Mouse (Mus musculus): ENCODE results near the gene Tapbpl. TPM values are rescaled to one million over a fixed set of nuclear protein-coding genes. Genes with fewer than 3 reads are reported as not detected.
"Not testable (repeated sequence)": the region's sequence is repeated elsewhere in the genome, so short reads cannot be mapped to it uniquely, and the experiment has no call there.

The Tapbpl gene
- 1 to 10 TPM; 4.1 to 4.4 TPM for total RNA-seq (2021)
- long read RNA-seq, partial matches to known transcripts, result 1 of 5 reads
- long read RNA-seq, other reads (novel, unspliced or antisense), result 0 of 5 reads

- peak; percentile 35 to 62 for DNase-seq (ENCODE audit: low spot score in 2 of 2)
Observed at GRCm38 (mm10) chr6:125231117-125232044, at the start of gene Tapbpl. Gene Tapbpl, minus strand, starts transcription at chr6:125231860.

DNA sequence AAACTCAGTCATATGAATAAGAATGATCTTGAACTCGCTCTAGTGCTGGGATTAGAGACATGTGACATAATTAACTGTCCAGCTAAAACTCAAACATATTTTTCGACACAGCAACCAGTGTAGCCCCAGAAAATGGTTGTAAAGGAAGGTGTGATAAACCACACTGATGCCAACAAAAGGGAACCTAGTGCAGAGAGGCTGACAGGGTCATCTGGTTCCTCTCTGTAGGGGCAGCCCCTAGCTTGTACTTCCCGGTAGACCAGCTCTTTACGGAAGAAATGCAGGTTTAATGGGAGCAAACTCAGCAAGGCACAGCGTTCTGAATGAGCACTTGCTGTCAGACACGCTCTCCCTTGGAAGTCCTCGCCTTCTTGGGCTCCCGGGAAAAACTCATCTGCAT is 48.1 kb upstream of the Tapbpl start:
- DNase-seq (ENCODE audit: low spot score in 2 of 2), result no peak

DNA sequence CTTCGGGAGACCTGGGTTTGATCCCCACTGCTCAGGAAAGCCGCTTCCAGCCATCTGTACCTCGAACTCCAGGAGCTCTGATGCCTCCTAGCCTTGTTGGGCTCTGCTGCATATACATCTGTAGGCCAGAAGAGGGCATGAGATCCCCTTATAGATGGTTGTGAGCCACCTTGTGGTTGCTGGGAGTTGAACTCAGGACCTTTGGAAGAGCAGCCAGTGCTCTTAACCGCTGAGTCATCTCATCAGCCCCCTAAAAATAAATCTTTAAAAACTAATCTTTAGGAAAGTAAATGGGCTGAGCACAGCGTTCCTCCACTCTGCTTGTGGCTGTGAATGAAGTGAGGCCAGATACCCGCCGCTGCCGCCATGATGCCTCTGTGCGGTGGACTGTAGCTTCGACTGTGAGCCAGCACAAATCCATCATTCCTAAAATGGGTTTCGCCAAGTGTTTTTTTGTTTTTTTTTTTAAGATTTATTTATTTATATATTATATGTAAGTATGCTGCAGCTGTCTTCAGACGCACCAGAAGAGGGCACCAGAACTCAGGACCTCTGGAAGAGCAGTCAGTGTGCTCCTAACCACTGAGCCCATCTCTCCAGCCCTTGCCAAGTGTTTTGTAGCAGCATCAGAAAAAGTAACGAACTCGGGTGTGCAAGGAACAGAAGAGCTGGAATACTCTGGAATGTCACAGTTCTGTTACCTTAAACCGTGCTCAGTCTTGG is 43.3 kb upstream of the Tapbpl start:
- peak in 1 of 2 experiments; percentile 47 for DNase-seq (ENCODE audit: low spot score in 2 of 2)

GRCm38 (mm10) chr6:125272228-125272785 is 40.6 kb upstream of the Tapbpl start:
- DNase-seq (ENCODE audit: low spot score in 2 of 2), result no peak

GRCm38 (mm10) chr6:125271455-125272227 is 40.0 kb upstream of the Tapbpl start:
- peak; percentile 87 to 97 for DNase-seq (ENCODE audit: low spot score in 2 of 2)

GRCm38 (mm10) chr6:125268799-125269198 is 37.1 kb upstream of the Tapbpl start:
- no peak for DNase-seq (ENCODE audit: low spot score in 2 of 2)

- DNase-seq (ENCODE audit: low spot score in 2 of 2), result no peak
Observed at GRCm38 (mm10) chr6:125267469-125267868, 35.8 kb upstream of the Tapbpl start.

DNA sequence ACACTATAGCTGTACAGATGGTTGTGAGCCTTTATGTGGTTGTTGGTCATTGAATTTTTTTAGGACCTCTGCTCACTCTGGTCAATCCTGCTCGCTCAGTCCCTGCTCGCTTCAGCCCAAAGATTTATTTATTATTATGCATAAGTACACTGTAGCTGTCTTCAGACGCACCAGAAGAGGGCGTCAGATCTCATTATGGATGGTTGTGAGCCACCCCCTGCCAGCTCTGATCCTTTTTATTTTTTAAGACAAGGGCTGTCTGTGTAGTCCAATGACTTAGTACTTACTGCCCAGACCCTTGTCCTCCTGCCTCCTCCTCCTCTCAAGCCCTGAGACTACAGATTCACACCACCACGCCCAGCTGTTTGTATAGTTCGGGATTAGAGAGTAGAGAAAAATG is 34.9 kb upstream of the Tapbpl start:
- DNase-seq (ENCODE audit: low spot score in 2 of 2), result not testable (repeated sequence)

DNA sequence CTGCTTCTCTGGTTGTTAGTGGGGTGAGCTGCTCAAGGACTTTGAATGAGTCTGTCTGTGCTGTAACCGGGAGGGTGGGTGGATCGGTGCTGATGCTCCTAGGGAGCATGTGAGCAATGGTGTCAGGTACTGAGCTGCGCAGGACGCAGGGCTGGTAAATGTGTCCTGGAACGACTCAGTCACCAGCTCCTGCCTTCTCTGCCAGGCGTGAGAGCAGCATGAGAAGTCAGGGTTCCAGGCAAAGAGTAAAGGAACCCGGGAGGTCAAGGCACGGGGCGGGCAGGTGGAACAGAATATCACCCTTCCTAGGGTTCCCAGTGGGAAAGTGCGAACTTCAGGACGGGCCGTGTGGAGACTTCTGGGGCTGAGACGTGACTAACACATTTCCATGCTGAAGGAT is 34.4 kb upstream of the Tapbpl start:
- no peak for DNase-seq (ENCODE audit: low spot score in 2 of 2)

GRCm38 (mm10) chr6:125265239-125265638 is 33.6 kb upstream of the Tapbpl start:
- DNase-seq (ENCODE audit: low spot score in 2 of 2), result peak in 1 of 2 experiments; percentile 26

GRCm38 (mm10) chr6:125264219-125264618 is 32.6 kb upstream of the Tapbpl start:
- no peak for DNase-seq (ENCODE audit: low spot score in 2 of 2)

GRCm38 (mm10) chr6:125260006-125260555 is 28.4 kb upstream of the Tapbpl start:
- DNase-seq (ENCODE audit: low spot score in 2 of 2), result no peak

- DNase-seq (ENCODE audit: low spot score in 2 of 2), result no peak
Observed at GRCm38 (mm10) chr6:125256222-125256966, 24.7 kb upstream of the Tapbpl start.

GRCm38 (mm10) chr6:125255516-125256044 is 23.9 kb upstream of the Tapbpl start:
- no peak for DNase-seq (ENCODE audit: low spot score in 2 of 2)

DNA sequence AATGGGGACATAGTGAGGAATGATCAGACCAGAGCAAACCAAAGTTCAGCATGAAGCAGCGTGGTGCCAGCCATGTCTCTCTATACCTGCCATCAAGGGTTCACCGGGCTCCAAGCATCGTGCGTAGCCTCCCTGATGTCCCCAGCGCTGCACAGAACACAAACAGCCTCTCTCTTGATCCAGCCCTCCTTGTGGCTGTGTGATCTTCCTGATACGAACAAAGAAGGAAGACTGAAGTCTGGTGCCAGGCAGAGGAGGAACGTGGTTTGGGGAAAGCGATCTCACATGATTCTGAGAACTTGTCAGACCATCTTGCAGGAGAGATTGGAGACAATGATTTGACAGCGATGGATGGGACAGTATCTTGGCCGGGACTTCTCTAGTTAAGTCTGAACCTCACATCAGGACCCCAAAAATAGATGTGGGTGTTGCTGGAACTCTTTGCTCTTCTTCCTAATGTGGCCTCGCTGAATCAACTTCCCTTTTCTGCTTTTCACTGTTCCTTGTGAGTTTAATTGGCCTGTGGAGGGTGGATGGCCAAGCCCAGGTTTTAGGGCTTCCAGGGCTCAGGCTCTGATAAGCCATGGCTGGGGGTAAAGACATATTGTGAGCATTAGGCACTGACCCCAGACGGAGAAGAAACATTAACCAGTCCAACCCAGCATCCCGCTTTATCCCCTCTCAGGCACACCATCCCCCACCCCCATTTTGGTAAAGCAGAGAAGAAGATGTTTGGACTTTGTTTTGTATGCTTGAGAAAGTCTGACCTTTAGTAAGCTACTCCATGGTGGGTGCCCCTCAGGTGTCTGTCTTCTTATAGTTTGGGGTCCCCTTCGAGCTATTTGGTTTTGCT is 22.4 kb upstream of the Tapbpl start:
- DNase-seq (ENCODE audit: low spot score in 2 of 2), result no peak

- DNase-seq (ENCODE audit: low spot score in 2 of 2), result no peak
Observed at GRCm38 (mm10) chr6:125252711-125253110, 21.1 kb upstream of the Tapbpl start.

DNA sequence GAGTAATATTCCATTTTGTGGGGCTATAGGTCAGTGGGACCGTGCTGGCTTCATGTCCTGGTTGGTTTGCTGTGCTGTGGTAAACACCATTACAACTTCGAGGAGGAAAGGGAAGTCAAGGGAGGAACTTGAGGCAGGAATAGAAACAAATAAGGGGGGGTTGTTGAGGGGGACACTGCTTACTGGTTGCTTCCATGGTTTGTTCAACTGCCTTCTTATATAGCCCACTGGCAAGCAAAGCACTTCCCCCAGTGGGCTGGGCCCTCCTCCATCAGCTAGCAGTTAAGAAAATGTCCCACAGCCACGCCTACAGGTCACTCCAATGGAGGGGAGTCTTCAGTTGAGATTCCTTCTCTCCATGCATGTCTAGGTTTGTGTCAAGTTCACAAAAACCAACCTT is 20.6 kb upstream of the Tapbpl start:
- DNase-seq (ENCODE audit: low spot score in 2 of 2), result no peak

GRCm38 (mm10) chr6:125244551-125244950 is 12.9 kb upstream of the Tapbpl start:
- no peak for DNase-seq (ENCODE audit: low spot score in 2 of 2)

GRCm38 (mm10) chr6:125241566-125241965 is 9.9 kb upstream of the Tapbpl start:
- no peak for DNase-seq (ENCODE audit: low spot score in 2 of 2)
